Mouse (Mus musculus) heart, embryonic 10.5 days (tissue): Measurements from ENCODE around the gene Pibf1. TPM values are rescaled to one million over a fixed set of nuclear protein-coding genes. Genes with fewer than 3 reads are reported as not detected.

Experiments used
- DNase-seq: peaks from one replicate; pipeline ENCODE4 v3.0.0-alpha.2; 2017; ENCODE audit warnings: low spot score
- H3K27ac ChIP-seq: fragments of 300-500 bp; sonication (generic); 2 replicates; pipeline ENCODE4 v1.5.1; 2016; ENCODE audit warnings: mild to moderate bottlenecking
- H3K27me3 ChIP-seq: fragments of 300-500 bp; sonication (generic); 2 replicates; pipeline ENCODE4 v1.6.1; 2016; ENCODE audit warnings: mild to moderate bottlenecking; ENCODE audit not compliant: poor library complexity, insufficient read depth, severe bottlenecking
- H3K36me3 ChIP-seq: fragments of 300-500 bp; sonication (generic); 2 replicates; pipeline ENCODE4 v1.6.1; 2016; ENCODE audit warnings: mild to moderate bottlenecking, moderate library complexity
- H3K4me1 ChIP-seq: fragments of 300-500 bp; sonication (generic); 2 replicates; pipeline ENCODE4 v1.6.1; 2016; ENCODE audit warnings: mild to moderate bottlenecking
- H3K4me3 ChIP-seq: fragments of 300-500 bp; sonication (generic); 2 replicates; pipeline ENCODE4 v1.5.1; 2016; ENCODE audit warnings: mild to moderate bottlenecking, moderate library complexity
- H3K9me3 ChIP-seq: fragments of 300-500 bp; sonication (generic); 2 replicates; pipeline ENCODE4 v1.6.1; 2016; ENCODE audit warnings: mild to moderate bottlenecking, moderate library complexity
- WGBS: fragments of 180-500 bp; shearing (Covaris S2); methylation state at CpG from one replicate; pipeline ENCODE4 v1.1.7; 2016; 5-methylcytosine and 5-hydroxymethylcytosine counted together
- polyA plus RNA-seq: library from polyadenylated mRNA; unstranded; fragments of >200 nt; fragmentation: Nextera tagmentation; extraction: Ambion mirVana; gene quantifications from 2 replicates; pipeline ENCODE4 v1.2.1, GENCODE M21; 2016

Pibf1 gene
- polyA plus RNA-seq, 1 experiment from 2014 or later: 18.5 TPM

DNA sequence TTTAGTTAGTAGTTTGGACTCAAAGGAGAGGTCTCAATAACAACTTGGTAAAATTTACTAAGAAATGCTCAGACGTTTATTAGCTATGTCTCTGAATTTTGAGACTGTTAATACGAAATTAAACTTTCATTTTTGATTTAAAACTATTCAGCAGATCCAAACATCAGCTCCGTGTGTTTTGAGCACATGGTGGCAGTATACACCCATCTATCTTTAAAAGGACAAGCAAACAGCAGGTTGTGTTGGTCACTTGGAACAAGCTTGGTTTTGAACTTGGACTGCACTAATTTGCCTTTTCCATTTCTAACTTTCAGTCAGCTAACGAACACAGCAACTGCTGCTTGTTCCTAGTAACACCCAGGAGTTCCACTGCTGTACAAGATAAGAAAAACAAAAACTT, 18.4 kb downstream of the Pibf1 start:
- H3K27ac ChIP-seq: no peak overlapping the region
- H3K9me3 ChIP-seq: no peaks in the 10 kb centered on the region
- no peaks in the 10 kb centered on the region for H3K4me1 ChIP-seq
- no peak for DNase-seq
- no peaks in the 10 kb centered on the region for H3K27me3 ChIP-seq
- H3K36me3 ChIP-seq: peaks cover 44% of the 10 kb centered on the region
- WGBS: 81% methylated on average over 4 of the region's 4 CpGs
- no peak overlapping the region for H3K4me3 ChIP-seq

DNA sequence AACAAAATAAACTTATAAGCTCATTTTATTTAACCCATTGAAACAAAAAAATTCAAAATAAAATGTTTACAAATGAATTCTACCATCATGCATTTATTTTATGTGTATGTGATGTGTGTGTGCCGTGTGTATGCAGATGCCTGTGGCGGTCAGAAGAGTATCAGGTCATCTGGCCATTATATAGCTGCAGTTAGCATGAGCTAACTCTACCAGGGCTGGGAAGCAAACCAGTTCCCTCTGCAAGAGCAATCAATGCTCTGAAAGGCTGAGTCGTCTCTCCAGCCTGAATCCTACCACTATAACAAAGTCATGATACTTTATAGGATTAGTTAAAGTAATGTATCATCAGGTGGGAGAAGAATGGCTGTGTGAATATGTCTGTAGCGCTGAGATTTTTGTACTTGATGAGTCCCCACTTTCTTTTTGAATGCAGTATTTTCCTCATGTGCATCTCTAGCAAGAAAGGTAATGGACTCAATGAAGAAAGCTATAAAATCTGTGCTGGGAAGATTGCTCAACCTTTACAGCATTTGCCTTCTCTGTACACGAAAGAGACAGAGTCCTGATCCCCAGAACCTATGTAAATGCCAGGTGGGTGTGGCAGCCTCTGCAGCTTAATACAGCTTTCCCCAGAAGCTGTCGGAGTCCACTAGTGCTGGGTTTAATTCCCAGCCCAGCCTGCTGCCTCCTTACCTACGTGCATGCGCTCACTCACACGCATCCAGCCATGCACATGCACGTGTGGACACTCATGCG, 22.5 kb downstream of the Pibf1 start:
- H3K4me3 ChIP-seq: no peak overlapping the region
- no peak for DNase-seq
- no peaks in the 10 kb centered on the region for H3K27me3 ChIP-seq
- peaks cover 19% of the 10 kb centered on the region for H3K36me3 ChIP-seq
- no peak overlapping the region for H3K27ac ChIP-seq
- no peaks in the 10 kb centered on the region for H3K9me3 ChIP-seq
- no peaks in the 10 kb centered on the region for H3K4me1 ChIP-seq
- WGBS: 87% methylated on average over 11 of the region's 11 CpGs

DNA sequence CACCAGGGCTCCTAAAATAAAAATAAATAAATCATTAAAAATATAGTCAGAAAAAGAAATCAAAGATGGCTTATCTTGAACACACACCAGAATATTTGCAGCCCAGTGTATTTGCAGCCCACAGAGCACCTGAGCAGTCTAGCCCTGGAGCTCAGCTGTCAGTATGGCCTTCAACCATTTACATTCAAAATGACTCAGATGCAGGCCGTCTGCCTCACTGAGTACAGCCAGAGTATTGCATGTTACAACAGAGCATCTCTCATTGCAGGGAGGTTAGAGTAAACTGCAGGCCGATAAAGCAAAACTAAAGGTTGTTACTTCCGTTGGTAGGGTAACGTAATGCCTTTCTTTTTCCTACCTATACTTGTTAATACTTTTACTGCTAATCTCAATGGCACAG, 24.9 kb downstream of the Pibf1 start:
- no peaks in the 10 kb centered on the region for H3K4me1 ChIP-seq
- H3K27me3 ChIP-seq: no peaks in the 10 kb centered on the region
- H3K9me3 ChIP-seq: no peaks in the 10 kb centered on the region
- WGBS: 92% methylated on average over 4 of the region's 4 CpGs
- no peak overlapping the region for H3K27ac ChIP-seq
- H3K4me3 ChIP-seq: no peak overlapping the region
- no peak for DNase-seq
- peaks cover 12% of the 10 kb centered on the region; the same call in 1 of the 2 replicates for H3K36me3 ChIP-seq

DNA sequence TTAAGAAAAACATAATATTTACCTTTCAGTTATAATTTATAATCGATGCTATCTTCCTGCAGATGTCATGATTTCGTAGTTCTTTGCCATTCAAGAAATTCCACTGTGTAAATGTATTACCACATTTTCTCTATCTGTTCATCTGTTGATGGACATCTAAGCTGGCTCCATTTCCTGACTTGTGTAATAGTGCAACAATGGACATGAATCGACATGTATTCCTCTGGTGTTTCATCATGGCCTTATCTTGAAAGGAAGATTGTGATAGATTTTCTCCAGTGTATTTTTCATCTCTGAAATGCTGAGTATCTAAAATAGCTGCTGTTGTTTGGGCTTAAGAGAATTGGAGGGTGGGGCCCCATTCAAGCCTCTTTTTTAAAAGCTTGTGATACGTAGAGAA, 27.5 kb downstream of the Pibf1 start:
- no peaks in the 10 kb centered on the region for H3K27me3 ChIP-seq
- H3K9me3 ChIP-seq: no peaks in the 10 kb centered on the region
- H3K4me3 ChIP-seq: no peak overlapping the region
- DNase-seq: no peak
- no peak overlapping the region for H3K27ac ChIP-seq
- 90% methylated on average over 4 of the region's 4 CpGs for WGBS
- peaks cover 16% of the 10 kb centered on the region; the same call in 1 of the 2 replicates for H3K36me3 ChIP-seq
- H3K4me1 ChIP-seq: no peaks in the 10 kb centered on the region

DNA sequence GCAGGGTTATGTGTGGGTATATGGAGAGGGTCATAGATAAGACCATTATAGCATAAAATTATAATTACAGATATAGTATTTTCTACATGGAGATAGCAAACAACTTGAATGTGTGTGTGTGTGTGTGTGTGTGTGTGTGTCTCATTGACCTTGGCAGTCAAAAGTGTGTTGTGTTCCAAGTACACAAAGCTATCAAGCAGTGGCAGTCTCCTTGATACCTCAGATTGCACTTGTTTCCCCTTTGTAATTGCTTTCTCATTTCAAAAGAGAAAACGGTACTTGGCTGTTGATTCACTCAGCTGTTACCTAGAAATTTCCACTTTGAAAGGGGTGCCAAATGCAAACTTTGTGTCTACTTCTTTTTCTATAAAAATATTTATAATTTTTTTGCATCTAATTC, 28.3 kb downstream of the Pibf1 start:
- no peak for DNase-seq
- Histone ChIP-seq H3K27ac (no peak overlapping the region), H3K27me3 (no peaks in the 10 kb centered on the region), H3K4me3 (no peak overlapping the region), H3K9me3 (no peaks in the 10 kb centered on the region), H3K4me1 (no peaks in the 10 kb centered on the region), H3K36me3 (peaks cover 10% of the 10 kb centered on the region; the same call in 1 of the 2 replicates)
- WGBS: 71% methylated on average over 1 of the region's 1 CpGs

DNA sequence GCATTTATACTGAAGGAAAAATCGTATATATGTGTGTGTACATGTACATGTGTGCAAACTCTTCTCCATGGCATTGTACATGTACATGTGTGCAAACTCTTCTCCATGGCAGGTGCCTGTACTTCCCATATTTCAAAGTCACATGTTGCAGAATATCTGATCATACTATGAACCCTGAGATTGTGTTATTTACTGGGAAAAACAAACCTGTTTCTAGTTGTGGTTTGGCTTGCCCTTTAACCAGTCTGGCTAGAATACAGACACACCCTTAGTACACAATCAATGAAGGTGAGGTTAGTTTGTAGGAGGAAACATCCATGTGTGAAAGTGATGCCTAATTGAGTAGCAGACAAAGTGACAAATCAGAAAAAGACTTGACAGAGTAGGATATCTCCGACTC, 29.8 kb downstream of the Pibf1 start:
- Histone ChIP-seq H3K27ac (no peak overlapping the region), H3K4me3 (no peak overlapping the region), H3K9me3 (no peaks in the 10 kb centered on the region), H3K27me3 (no peaks in the 10 kb centered on the region), H3K36me3 (peaks cover 10% of the 10 kb centered on the region; the same call in 1 of the 2 replicates), H3K4me1 (no peaks in the 10 kb centered on the region)
- DNase-seq: no peak
- WGBS: 79% methylated on average over 2 of the region's 2 CpGs

DNA sequence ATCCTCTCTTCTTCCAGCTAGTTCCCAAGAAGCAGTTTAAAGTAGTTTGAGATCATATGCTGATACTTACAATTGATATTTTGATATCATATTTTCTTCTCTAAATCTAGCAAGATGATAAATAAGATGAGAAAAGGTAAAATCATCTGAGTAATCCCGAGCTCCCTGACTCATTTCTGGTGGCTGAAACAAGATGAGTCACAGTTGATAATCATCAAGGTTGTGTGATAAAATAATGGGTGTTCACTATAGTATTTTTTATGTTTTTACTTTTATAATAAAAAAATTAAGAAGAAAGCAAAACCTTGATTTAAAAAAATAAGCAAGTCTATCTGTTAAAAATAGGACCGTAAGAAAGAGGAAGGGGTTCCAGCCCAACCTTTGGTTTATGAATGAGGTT, 34.8 kb downstream of the Pibf1 start:
- DNase-seq: no peak
- WGBS: 91% methylated on average over 2 of the region's 2 CpGs
- H3K4me1 ChIP-seq: no peaks in the 10 kb centered on the region
- no peaks in the 10 kb centered on the region for H3K27me3 ChIP-seq
- no peak overlapping the region for H3K4me3 ChIP-seq
- no peaks in the 10 kb centered on the region for H3K9me3 ChIP-seq
- H3K27ac ChIP-seq: no peak overlapping the region
- peaks cover 18% of the 10 kb centered on the region for H3K36me3 ChIP-seq

DNA sequence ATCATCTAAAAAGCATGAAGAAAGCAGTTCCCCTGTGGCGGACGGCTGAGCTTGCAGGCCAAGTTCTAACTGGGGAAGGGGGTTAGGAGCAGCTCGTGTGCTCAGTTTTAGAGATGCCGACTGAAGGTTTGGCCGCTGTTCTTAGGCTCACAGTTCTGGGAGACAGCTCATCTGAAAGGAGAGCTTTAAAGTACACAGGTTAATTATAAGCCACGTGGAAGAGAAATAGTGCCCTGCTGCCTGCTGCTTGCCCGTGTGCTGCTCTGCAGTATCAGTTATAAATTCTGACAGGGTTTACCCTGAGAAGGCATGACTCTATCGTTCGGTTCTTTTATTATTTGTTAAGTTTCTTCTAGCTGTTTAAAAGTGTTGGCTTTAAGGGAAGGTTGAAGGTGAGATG, 36.5 kb downstream of the Pibf1 start:
- no peak for DNase-seq
- H3K9me3 ChIP-seq: no peaks in the 10 kb centered on the region
- WGBS: 88% methylated on average over 9 of the region's 9 CpGs
- no peak overlapping the region for H3K4me3 ChIP-seq
- H3K36me3 ChIP-seq: peaks cover 21% of the 10 kb centered on the region
- no peaks in the 10 kb centered on the region for H3K27me3 ChIP-seq
- no peaks in the 10 kb centered on the region for H3K4me1 ChIP-seq
- no peak overlapping the region for H3K27ac ChIP-seq

DNA sequence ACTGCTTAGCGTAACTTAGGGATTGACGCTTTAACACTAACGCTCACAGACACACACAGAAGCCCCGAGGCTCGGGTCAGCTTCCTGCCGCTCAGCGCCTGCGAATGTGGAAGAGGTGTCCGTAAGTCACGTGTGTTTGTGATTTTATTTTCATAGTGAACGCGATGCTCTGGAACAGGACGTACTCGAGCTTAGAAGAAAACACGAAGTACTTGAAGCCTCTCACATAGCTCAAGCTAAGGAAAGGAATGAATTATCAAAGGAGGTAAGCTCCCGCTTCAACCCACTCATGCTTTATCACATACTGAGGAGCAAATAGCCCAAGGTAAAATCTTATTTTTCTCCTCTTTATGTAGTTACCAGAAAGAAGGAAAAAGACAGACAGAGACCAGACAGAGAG, 37.1 kb downstream of the Pibf1 start:
- Histone ChIP-seq H3K36me3 (peaks cover 17% of the 10 kb centered on the region), H3K4me3 (no peak overlapping the region), H3K9me3 (no peaks in the 10 kb centered on the region), H3K27me3 (no peaks in the 10 kb centered on the region), H3K4me1 (no peaks in the 10 kb centered on the region), H3K27ac (no peak overlapping the region)
- no peak for DNase-seq
- 93% methylated on average over 16 of the region's 16 CpGs for WGBS

DNA sequence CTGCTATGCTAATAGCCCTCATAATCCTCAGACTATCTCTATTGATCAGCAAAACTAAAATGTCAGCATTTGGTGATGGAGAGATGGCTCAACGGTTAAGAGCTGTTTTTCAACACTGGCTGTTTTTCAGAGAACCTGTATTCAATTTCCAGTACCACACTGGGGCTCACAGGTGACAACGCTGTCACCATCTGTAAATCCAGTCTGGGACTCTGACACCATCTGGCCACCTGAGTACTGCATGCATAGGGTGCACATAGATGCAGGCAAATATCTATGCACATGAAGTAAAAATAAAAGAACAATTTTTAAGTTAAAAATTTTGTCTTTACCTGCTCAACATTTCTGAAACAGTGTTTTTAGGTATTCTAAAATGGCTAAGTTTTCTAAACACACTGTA, 40.8 kb downstream of the Pibf1 start:
- Histone ChIP-seq H3K4me3 (no peak overlapping the region), H3K9me3 (no peaks in the 10 kb centered on the region), H3K4me1 (no peaks in the 10 kb centered on the region), H3K27ac (no peak overlapping the region), H3K27me3 (no peaks in the 10 kb centered on the region), H3K36me3 (peaks cover 19% of the 10 kb centered on the region)
- 92% methylated on average over 2 of the region's 2 CpGs for WGBS
- DNase-seq: no peak

DNA sequence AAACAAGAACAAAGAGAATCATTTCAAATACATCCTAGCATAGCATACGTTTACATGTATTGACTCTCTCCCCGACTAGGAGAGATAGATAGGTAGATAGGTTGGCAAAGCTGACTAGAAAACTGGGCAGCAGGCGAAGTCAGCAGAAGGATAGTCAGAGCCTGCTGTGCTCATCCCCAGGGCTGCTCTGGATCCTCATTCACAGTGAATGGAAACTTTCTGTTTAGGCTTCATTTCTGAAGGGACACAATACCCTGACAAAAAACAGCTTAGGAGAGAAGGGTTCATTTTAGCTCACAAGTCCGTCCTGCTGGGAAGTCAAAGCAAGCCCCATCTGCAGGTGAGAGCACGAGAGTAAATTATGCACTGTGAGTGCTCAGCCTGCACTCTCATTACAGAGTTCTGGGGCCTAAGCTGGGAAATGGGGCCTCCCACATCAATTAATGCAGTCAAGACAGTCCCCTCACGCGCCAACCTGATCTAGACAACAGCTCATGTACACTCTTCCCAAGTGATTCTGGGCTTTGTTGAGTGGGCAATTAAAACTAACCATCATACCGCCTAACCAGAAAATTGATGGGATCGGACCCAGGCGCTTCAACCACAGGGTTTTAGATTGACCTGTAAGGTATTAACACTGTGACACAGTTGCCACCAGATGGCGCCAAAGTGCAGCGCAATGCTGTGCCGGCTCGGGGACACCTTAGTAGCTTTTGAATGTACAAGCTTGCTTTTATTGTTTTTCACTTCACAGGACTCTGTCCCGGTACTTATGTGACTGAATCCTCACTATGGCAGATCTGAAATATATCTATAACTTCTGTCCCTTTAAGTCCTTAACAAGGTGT, 42.8 kb downstream of the Pibf1 start:
- 26% methylated on average over 15 of the region's 15 CpGs for WGBS
- no peaks in the 10 kb centered on the region for H3K4me1 ChIP-seq

DNA sequence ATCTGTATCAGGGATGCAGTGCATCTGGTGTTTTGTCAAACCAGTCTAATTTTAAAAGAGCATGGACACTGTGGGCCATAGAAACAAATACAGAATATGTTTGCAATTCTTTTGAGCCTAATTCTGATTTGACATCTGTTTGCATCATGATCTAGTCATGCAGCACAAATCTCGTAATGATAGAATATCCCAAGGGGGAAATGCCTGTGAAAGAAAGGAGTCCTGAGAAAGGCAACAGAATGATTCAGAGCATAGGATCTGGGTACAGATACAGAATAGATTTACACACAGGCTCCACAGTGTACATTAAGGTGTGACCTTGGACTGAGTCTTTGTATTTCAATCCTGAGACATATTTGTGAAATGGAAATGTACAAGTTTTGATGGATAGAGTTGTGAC, 47.6 kb downstream of the Pibf1 start:
- no peaks in the 10 kb centered on the region for H3K27me3 ChIP-seq
- WGBS: 86% methylated on average over 1 of the region's 1 CpGs
- H3K27ac ChIP-seq: no peak overlapping the region
- no peaks in the 10 kb centered on the region for H3K9me3 ChIP-seq
- DNase-seq: no peak
- H3K4me3 ChIP-seq: no peak overlapping the region
- peaks cover 23% of the 10 kb centered on the region for H3K36me3 ChIP-seq
- H3K4me1 ChIP-seq: no peaks in the 10 kb centered on the region

More for the DNA sequence above, 42.8 kb downstream of the Pibf1 start:
- H3K4me3 ChIP-seq: no peak overlapping the region
- H3K36me3 ChIP-seq: peaks cover 10% of the 10 kb centered on the region
- peak; percentile 91 for DNase-seq
- no peaks in the 10 kb centered on the region for H3K9me3 ChIP-seq
- no peak overlapping the region for H3K27ac ChIP-seq
- H3K27me3 ChIP-seq: no peaks in the 10 kb centered on the region

DNA sequence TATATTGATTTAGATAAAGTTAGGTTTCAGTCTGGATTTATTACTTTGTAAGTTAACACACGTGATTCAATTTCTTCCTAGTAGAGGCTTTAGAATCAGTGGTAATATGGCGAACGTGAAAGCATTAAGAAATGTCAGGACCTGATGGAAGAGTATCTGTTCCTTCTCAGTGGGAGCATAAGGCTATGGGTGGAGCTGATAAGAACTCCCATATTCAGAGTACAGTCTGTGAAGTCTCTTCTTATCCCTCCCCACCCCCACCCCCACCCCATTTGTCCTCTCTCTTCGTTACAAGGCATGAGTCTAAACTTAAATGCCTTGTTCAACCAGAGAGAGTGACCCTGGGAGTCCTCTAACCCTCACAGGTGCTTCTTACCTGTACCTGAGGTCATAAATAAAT, 53.5 kb downstream of the Pibf1 start:
- Histone ChIP-seq H3K4me3 (no peak overlapping the region), H3K4me1 (no peaks in the 10 kb centered on the region), H3K27ac (no peak overlapping the region), H3K9me3 (no peaks in the 10 kb centered on the region), H3K36me3 (peaks cover 48% of the 10 kb centered on the region), H3K27me3 (no peaks in the 10 kb centered on the region)
- 89% methylated on average over 4 of the region's 4 CpGs for WGBS
- DNase-seq: no peak
